Mouse (Mus musculus) liver, postnatal 0 days (tissue): ENCODE results near the gene Gfi1. TPM values are rescaled to one million over a fixed set of nuclear protein-coding genes. Genes with fewer than 3 reads are reported as not detected.

Experiments
- ATAC-seq: fragments of 200-750 bp; cut with Nextera tagmentation; 2 replicates; pipeline ENCODE4 v1.8.0; 2017; ENCODE audit warnings: mild to moderate bottlenecking, moderate library complexity
- DNase-seq: peaks from one replicate; pipeline ENCODE4 v3.0.0-alpha.2; 2016
- H3K27ac ChIP-seq: fragments of 300-500 bp; sonication (generic); 2 replicates; pipeline ENCODE4 v1.5.1; 2014; ENCODE audit warnings: antibody characterized with exemption, moderate library complexity, mild to moderate bottlenecking, low read depth
- H3K27me3 ChIP-seq: fragments of 300-500 bp; sonication (generic); 2 replicates; pipeline ENCODE4 v1.6.1; 2014; ENCODE audit warnings: low read length, control low read depth, mixed read lengths; ENCODE audit not compliant: insufficient read depth
- H3K36me3 ChIP-seq: fragments of 300-500 bp; sonication (generic); replicated peaks from 2 replicates; pipeline ENCODE4 v1.6.1; 2014; ENCODE audit warnings: mild to moderate bottlenecking, control low read depth, low read length, moderate library complexity, mixed read lengths; ENCODE audit not compliant: insufficient read depth
- H3K4me1 ChIP-seq: fragments of 300-500 bp; sonication (generic); 2 replicates; pipeline ENCODE4 v1.6.1; 2014; ENCODE audit warnings: antibody characterized with exemption, mild to moderate bottlenecking, control low read depth; ENCODE audit not compliant: insufficient read depth
- H3K4me2 ChIP-seq: fragments of 300-500 bp; sonication (generic); 2 replicates; pipeline ENCODE4 v1.6.1; 2014; ENCODE audit warnings: low read depth, mild to moderate bottlenecking, low read length, moderate library complexity, mixed read lengths
- H3K4me3 ChIP-seq: fragments of 300-500 bp; sonication (generic); 2 replicates; pipeline ENCODE4 v1.5.1; 2014; ENCODE audit warnings: low read depth, low read length
- H3K9ac ChIP-seq: fragments of 300-500 bp; sonication (generic); replicated peaks from 2 replicates; pipeline ENCODE4 v1.6.1; 2014; ENCODE audit warnings: mild to moderate bottlenecking, moderate library complexity
- H3K9me3 ChIP-seq: fragments of 300-500 bp; sonication (generic); 2 replicates; pipeline ENCODE4 v1.6.1; 2016; ENCODE audit warnings: mild to moderate bottlenecking, control low read depth, low read length, mixed read lengths
- CTCF ChIP-seq: sonication (generic); IDR thresholded peaks from 2 replicates; pipeline ENCODE4 v1.5.1; 2016; ENCODE audit warnings: antibody characterized with exemption, low read depth
- EP300 ChIP-seq: IDR thresholded peaks from 2 replicates; pipeline ENCODE4 v1.6.1; 2016; ENCODE audit warnings: antibody characterized with exemption, low read depth, mild to moderate bottlenecking
- WGBS: fragments of 180-500 bp; shearing (Covaris S2); extraction: QIAGEN DNeasy Blood & Tissue Kit; methylation state at CpG from one replicate; pipeline ENCODE4 v1.1.7; 2014; ENCODE audit not compliant: insufficient replicate concordance; 5-methylcytosine and 5-hydroxymethylcytosine counted together
- polyA plus RNA-seq: library from polyadenylated mRNA; unstranded; fragments of >200 nt; fragmentation: Nextera tagmentation; extraction: Ambion mirVana; gene quantifications from 2 replicates; pipeline ENCODE4 v1.2.1, GENCODE M21; 2015

Gene Gfi1
- polyA plus RNA-seq, 1 experiment from 2014 or later, result 1.4 TPM

GRCm38 (mm10) chr5:107738296-107738695 lies 12.5 kb upstream of the Gfi1 start:
- Histone ChIP-seq H3K9me3 (no peaks in the 10 kb centered on the region), H3K27me3 (no peaks in the 10 kb centered on the region), H3K4me3 (no peak overlapping the region), H3K9ac (no peak overlapping the region), H3K4me2 (no peak overlapping the region), H3K36me3 (peaks cover 2% of the 10 kb centered on the region; the same call in 1 of the 2 replicates), H3K4me1 (no peaks in the 10 kb centered on the region), H3K27ac (peak overlapping the region; percentile 60)
- no peak for DNase-seq
- ATAC-seq, result peak; percentile 38; the same call in 1 of the 2 replicates
- 85% methylated on average over 3 of the region's 3 CpGs for WGBS
- TF ChIP-seq EP300, result no peak
- TF ChIP-seq CTCF, result no peak

GRCm38 (mm10) chr5:107736171-107736570 lies 10.3 kb upstream of the Gfi1 start:
- Histone ChIP-seq H3K9ac (no peak overlapping the region), H3K4me2 (no peak overlapping the region), H3K27me3 (no peaks in the 10 kb centered on the region), H3K4me1 (no peaks in the 10 kb centered on the region), H3K9me3 (no peaks in the 10 kb centered on the region), H3K27ac (no peak overlapping the region), H3K4me3 (no peak overlapping the region), H3K36me3 (no peaks in the 10 kb centered on the region; the same call in 1 of the 2 replicates)
- no peak for ATAC-seq
- DNase-seq, result no peak
- 70% methylated on average over 5 of the region's 5 CpGs for WGBS
- TF ChIP-seq CTCF (no peak), EP300 (no peak)

DNA sequence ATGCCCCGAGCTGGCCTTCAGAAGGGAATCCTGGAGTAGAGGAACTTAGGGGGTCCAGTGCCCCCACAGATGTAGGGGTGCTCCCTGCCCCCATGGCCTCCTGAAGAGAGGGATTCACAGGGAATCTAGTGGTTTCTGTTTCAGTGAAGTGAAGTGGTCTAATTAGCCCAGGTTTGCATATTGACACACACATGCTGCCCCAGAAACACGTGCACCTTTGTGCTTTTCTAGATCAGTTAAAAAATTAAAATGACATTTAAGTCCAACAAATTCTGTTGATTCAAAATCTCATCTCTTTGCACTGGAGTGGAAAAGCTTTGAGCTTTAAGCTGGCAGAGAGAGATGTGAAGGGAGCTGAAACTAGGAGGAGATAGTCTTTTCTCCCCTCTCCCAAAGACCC lies 6.0 kb upstream of the Gfi1 start:
- H3K4me3 ChIP-seq, result no peak overlapping the region
- no peaks in the 10 kb centered on the region for H3K4me1 ChIP-seq
- H3K36me3 ChIP-seq, result no peaks in the 10 kb centered on the region
- TF ChIP-seq CTCF (no peak), EP300 (no peak)
- no peak overlapping the region for H3K9ac ChIP-seq
- H3K9me3 ChIP-seq, result no peaks in the 10 kb centered on the region
- H3K4me2 ChIP-seq, result no peak overlapping the region
- H3K27ac ChIP-seq, result no peak overlapping the region
- DNase-seq (no peak), ATAC-seq (no peak)
- 52% methylated on average over 2 of the region's 2 CpGs for WGBS
- peaks cover 15% of the 10 kb centered on the region for H3K27me3 ChIP-seq

DNA sequence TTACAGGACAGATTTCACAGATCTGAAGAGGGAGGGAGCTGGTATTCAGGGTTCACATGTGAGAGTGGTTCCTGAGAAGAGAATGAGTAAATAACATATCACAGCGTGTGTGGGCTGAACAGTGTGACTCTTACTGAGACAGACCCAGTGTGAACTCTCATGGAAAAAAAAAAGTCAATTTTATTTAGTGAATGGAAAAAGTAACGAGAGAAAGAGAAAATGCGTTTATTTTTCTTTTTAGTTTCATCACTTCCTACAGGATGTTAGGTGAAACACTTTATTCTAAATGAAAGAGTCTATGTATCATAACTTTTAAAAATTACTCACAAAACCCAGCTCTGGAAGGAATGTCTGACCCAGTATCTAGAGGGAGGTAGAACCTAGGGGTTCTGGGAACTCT lies 5.6 kb upstream of the Gfi1 start:
- no peaks in the 10 kb centered on the region for H3K9me3 ChIP-seq
- no peak for TF ChIP-seq CTCF
- TF ChIP-seq EP300, result no peak
- H3K4me3 ChIP-seq, result no peak overlapping the region
- peaks cover 19% of the 10 kb centered on the region for H3K27me3 ChIP-seq
- WGBS, result 51% methylated on average over 3 of the region's 3 CpGs
- no peaks in the 10 kb centered on the region for H3K36me3 ChIP-seq
- H3K9ac ChIP-seq, result no peak overlapping the region
- no peak overlapping the region for H3K27ac ChIP-seq
- DNase-seq (no peak), ATAC-seq (no peak)
- H3K4me1 ChIP-seq, result peaks cover 1% of the 10 kb centered on the region; the same call in 1 of the 2 replicates
- no peak overlapping the region for H3K4me2 ChIP-seq

DNA sequence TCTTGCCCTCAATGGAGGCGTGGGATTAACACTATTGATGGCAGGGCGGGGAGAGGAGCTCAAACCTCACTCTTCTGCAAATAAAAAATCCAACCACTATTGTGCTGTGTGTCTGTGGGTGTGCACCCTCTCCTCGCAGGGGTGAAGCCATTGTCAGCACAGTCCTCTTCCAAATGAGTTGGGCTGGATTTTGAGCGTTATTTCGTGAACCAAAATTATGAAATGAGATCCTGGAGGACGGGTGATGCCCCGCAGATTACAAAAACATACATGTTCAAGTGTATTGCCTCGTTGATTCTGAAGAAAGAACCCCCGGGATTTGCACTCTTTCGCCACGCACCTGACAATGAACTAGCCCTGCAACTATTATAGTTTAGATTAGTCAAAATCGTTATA lies 1.2 kb upstream of the Gfi1 start:
- H3K4me1 ChIP-seq, result peaks cover 35% of the 10 kb centered on the region
- TF ChIP-seq CTCF (no peak), EP300 (no peak)
- H3K9ac ChIP-seq, result peak overlapping the region; percentile 53
- H3K4me2 ChIP-seq, result peak overlapping the region; percentile 77
- H3K4me3 ChIP-seq, result peak overlapping the region; percentile 47
- ATAC-seq (no peak), DNase-seq (no peak)
- no peaks in the 10 kb centered on the region for H3K36me3 ChIP-seq
- peaks cover 63% of the 10 kb centered on the region for H3K27me3 ChIP-seq
- no peaks in the 10 kb centered on the region for H3K9me3 ChIP-seq
- WGBS, result 24% methylated on average over 12 of the region's 12 CpGs
- H3K27ac ChIP-seq, result 0 out of 2 replicates have a peak overlapping the region, but pooled peaks have one; percentile 73

DNA sequence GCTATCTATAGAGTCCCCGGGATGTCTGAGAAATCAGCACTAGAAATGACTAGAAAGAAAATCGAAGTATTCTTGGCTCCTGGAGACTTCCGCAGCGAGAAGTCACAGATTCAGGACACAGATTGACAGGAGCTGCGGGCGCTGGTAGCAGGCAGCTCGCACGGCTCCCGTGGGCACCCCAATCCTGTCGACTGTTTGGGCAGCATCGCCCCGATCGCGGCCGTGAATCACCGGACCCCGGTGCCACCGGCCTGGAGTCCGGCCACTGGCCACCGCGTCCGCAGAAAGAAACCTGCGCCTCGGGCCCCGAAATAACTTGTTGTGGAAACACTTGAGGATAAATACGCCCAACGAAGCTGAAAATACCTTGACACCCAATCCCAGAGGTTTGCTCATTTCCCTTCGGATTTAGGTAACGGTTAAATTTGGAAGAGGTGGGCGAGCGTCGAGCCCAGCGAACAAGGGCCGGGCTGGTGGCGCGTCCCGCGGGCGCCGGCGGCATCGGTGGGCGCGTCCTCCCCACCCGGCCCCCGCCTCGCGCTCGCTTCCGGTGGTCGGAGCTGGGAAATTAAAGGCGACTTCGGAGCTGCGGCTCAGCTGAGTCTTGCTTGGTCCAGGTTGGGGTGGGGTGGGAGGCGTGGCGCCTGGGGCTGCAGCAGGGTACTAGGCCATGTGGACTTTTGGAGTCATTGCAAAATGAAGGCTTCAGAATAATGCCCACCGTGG lies 608 bp upstream of the Gfi1 start:
- ATAC-seq (no peak), DNase-seq (peak; percentile 24)
- H3K27ac ChIP-seq, result peak overlapping the region; percentile 73
- peaks cover 69% of the 10 kb centered on the region for H3K27me3 ChIP-seq
- H3K4me2 ChIP-seq, result peak overlapping the region; percentile 77
- TF ChIP-seq EP300 (no peak), CTCF (no peak)
- peaks cover 39% of the 10 kb centered on the region for H3K4me1 ChIP-seq
- H3K36me3 ChIP-seq, result no peaks in the 10 kb centered on the region; the same call in 1 of the 2 replicates
- H3K9me3 ChIP-seq, result no peaks in the 10 kb centered on the region
- H3K4me3 ChIP-seq, result peak overlapping the region; percentile 47
- WGBS, result under 1% methylated on average over 57 of the region's 57 CpGs
- H3K9ac ChIP-seq, result peak overlapping the region; percentile 53
